Mouse (Mus musculus): ENCODE measurements around the gene Cdk5.

Cdk5 gene

GRCm38 (mm10) chr5:24374666-24375328 is 48.5 kb downstream of the Cdk5 start:
- no peak for DNase-seq (ENCODE audit: extremely low read depth, low read depth)

- no peak for DNase-seq (ENCODE audit: extremely low read depth, low read depth)
These were observed 49.1 kb downstream of the Cdk5 start for GRCm38 (mm10) chr5:24374216-24374615.

- DNase-seq (ENCODE audit: extremely low read depth, low read depth), result no peak
These were observed 49.5 kb downstream of the Cdk5 start for GRCm38 (mm10) chr5:24373807-24374206.

GRCm38 (mm10) chr5:24369767-24370166 is 53.6 kb downstream of the Cdk5 start:
- DNase-seq (ENCODE audit: extremely low read depth, low read depth), result no peak

All from MEL-GATA-1-ER (cell line).